Mouse (Mus musculus) lung, embryonic 14.5 days (tissue): ENCODE results near the gene Frs3. TPM values are rescaled to one million over a fixed set of nuclear protein-coding genes. Genes with fewer than 3 reads are reported as not detected.
A peak's percentile ranks its signal among the peaks of the same experiment; 100 is the strongest.

Source experiments
- ATAC-seq: fragments of 200-750 bp; cut with Nextera tagmentation; 2 replicates; pipeline ENCODE4 v1.8.0; 2017; ENCODE audit warnings: mild to moderate bottlenecking, moderate TSS enrichment, moderate library complexity; ENCODE audit not compliant: insufficient read depth
- DNase-seq: peaks from one replicate; pipeline ENCODE4 v3.0.0-alpha.2; 2015
- H3K27ac ChIP-seq: fragments of 300-500 bp; sonication (generic); 2 replicates; pipeline ENCODE4 v1.5.1; 2014; ENCODE audit warnings: low read depth, mild to moderate bottlenecking, moderate library complexity
- H3K27me3 ChIP-seq: fragments of 300-500 bp; sonication (generic); 2 replicates; pipeline ENCODE4 v1.6.1; 2014; ENCODE audit warnings: low read length, control low read depth; ENCODE audit not compliant: insufficient read depth
- H3K36me3 ChIP-seq: fragments of 300-500 bp; sonication (generic); 2 replicates; pipeline ENCODE4 v1.6.1; 2014; ENCODE audit warnings: control low read depth; ENCODE audit not compliant: insufficient read depth
- H3K4me1 ChIP-seq: fragments of 300-500 bp; sonication (generic); 2 replicates; pipeline ENCODE4 v1.6.1; 2014; ENCODE audit warnings: antibody characterized with exemption, control low read depth; ENCODE audit not compliant: insufficient read depth
- H3K4me2 ChIP-seq: fragments of 300-500 bp; sonication (generic); 2 replicates; pipeline ENCODE4 v1.6.1; 2014; ENCODE audit warnings: mild to moderate bottlenecking
- H3K4me3 ChIP-seq: fragments of 300-500 bp; sonication (generic); 2 replicates; pipeline ENCODE4 v1.5.1; 2014; ENCODE audit warnings: low read depth, low read length
- H3K9ac ChIP-seq: fragments of 300-500 bp; sonication (generic); 2 replicates; pipeline ENCODE4 v1.6.1; 2014
- H3K9me3 ChIP-seq: fragments of 300-500 bp; sonication (generic); 2 replicates; pipeline ENCODE4 v1.6.1; 2016; ENCODE audit warnings: low read depth, low read length, control low read depth
- CTCF ChIP-seq: IDR thresholded peaks from 2 replicates; pipeline ENCODE4 v1.5.1; 2016; ENCODE audit warnings: antibody characterized with exemption, low read depth
- WGBS: fragments of 180-500 bp; shearing (Covaris S2); extraction: QIAGEN DNeasy Blood & Tissue Kit; methylation state at CpG from one replicate; pipeline ENCODE4 v1.1.7; 2014; 5-methylcytosine and 5-hydroxymethylcytosine counted together
- polyA plus RNA-seq: library from polyadenylated mRNA; unstranded; fragments of >200 nt; fragmentation: Nextera tagmentation; extraction: Ambion mirVana; gene quantifications from 2 replicates; pipeline ENCODE4 v1.2.1, GENCODE M21; 2014

The Frs3 gene
- polyA plus RNA-seq, 1 experiment from 2014 or later = 5.1 TPM

GRCm38 (mm10) chr17:47735553-47736100 lies 46.8 kb downstream of the Frs3 start:
- no peak overlapping the region for H3K9ac ChIP-seq
- DNase-seq (no peak), ATAC-seq (no peak)
- H3K36me3 ChIP-seq = no peaks in the 10 kb centered on the region
- no peak for TF ChIP-seq CTCF
- peaks cover 4% of the 10 kb centered on the region; the same call in 1 of the 2 replicates for H3K4me1 ChIP-seq
- peaks cover 17% of the 10 kb centered on the region; the same call in 1 of the 2 replicates for H3K27me3 ChIP-seq
- H3K27ac ChIP-seq = no peak overlapping the region
- no peaks in the 10 kb centered on the region for H3K9me3 ChIP-seq
- WGBS = 68% methylated on average over 14 of the region's 14 CpGs
- no peak overlapping the region for H3K4me2 ChIP-seq
- no peak overlapping the region for H3K4me3 ChIP-seq

- Histone ChIP-seq H3K27me3 (peaks cover 17% of the 10 kb centered on the region; the same call in 1 of the 2 replicates), H3K9ac (peak within 1 kb of the TSS; percentile 72), H3K9me3 (no peaks in the 10 kb centered on the region), H3K27ac (peak within 1 kb of the TSS; percentile 67; the same call in 1 of the 2 replicates), H3K36me3 (no peaks in the 10 kb centered on the region), H3K4me2 (peak within 1 kb of the TSS; percentile 99), H3K4me1 (peaks cover 4% of the 10 kb centered on the region; the same call in 1 of the 2 replicates), H3K4me3 (peak within 1 kb of the TSS; percentile 73)
- DNase-seq = peak; percentile 98
- ATAC-seq = peak; percentile 79
- WGBS = under 1% methylated on average over 47 of the region's 47 CpGs
- peak; percentile 82 for TF ChIP-seq CTCF
These were observed 48.0 kb downstream of the Frs3 start, which contains the start of gene Tfeb for GRCm38 (mm10) chr17:47736856-47737255. TSS of gene Tfeb (plus strand) at chr17:47737030.

- WGBS = under 1% methylated on average over 49 of the region's 60 CpGs
- Histone ChIP-seq H3K27me3 (peaks cover 17% of the 10 kb centered on the region; the same call in 1 of the 2 replicates), H3K9me3 (no peaks in the 10 kb centered on the region), H3K27ac (peak overlapping the region; percentile 67; the same call in 1 of the 2 replicates), H3K4me2 (peak overlapping the region; percentile 99), H3K4me3 (peak overlapping the region; percentile 73), H3K9ac (peak overlapping the region; percentile 72), H3K4me1 (peaks cover 4% of the 10 kb centered on the region; the same call in 1 of the 2 replicates), H3K36me3 (no peaks in the 10 kb centered on the region)
- peak; percentile 87 for DNase-seq
- peak; percentile 92 for ATAC-seq
- no peak for TF ChIP-seq CTCF
These were observed 48.6 kb downstream of the Frs3 start for GRCm38 (mm10) chr17:47737271-47738065.

- Histone ChIP-seq H3K27ac (peak overlapping the region; percentile 54; the same call in 1 of the 2 replicates), H3K4me2 (peak overlapping the region; percentile 99), H3K4me1 (peaks cover 4% of the 10 kb centered on the region; the same call in 1 of the 2 replicates), H3K9ac (peak overlapping the region; percentile 72), H3K36me3 (no peaks in the 10 kb centered on the region), H3K27me3 (peaks cover 17% of the 10 kb centered on the region; the same call in 1 of the 2 replicates), H3K9me3 (no peaks in the 10 kb centered on the region), H3K4me3 (peak overlapping the region; percentile 73)
- DNase-seq (peak; percentile 45), ATAC-seq (peak; percentile 43)
- TF ChIP-seq CTCF = no peak
- under 1% methylated on average over 52 of the region's 61 CpGs for WGBS
These were observed 49.4 kb downstream of the Frs3 start for GRCm38 (mm10) chr17:47738066-47738878.

- H3K27me3 ChIP-seq = peaks cover 17% of the 10 kb centered on the region; the same call in 1 of the 2 replicates
- peaks cover 4% of the 10 kb centered on the region; the same call in 1 of the 2 replicates for H3K4me1 ChIP-seq
- DNase-seq (no peak), ATAC-seq (no peak)
- no peaks in the 10 kb centered on the region for H3K9me3 ChIP-seq
- H3K4me3 ChIP-seq = peak overlapping the region; percentile 73
- TF ChIP-seq CTCF = no peak
- 12% methylated on average over 20 of the region's 20 CpGs for WGBS
- no peaks in the 10 kb centered on the region for H3K36me3 ChIP-seq
- H3K9ac ChIP-seq = peak overlapping the region; percentile 72
- peak overlapping the region; percentile 54; the same call in 1 of the 2 replicates for H3K27ac ChIP-seq
- peak overlapping the region; percentile 99 for H3K4me2 ChIP-seq
These were observed 50.3 kb downstream of the Frs3 start for GRCm38 (mm10) chr17:47738879-47739798.

GRCm38 (mm10) chr17:47740186-47740585 lies 51.4 kb downstream of the Frs3 start:
- no peak for DNase-seq
- 71% methylated on average over 2 of the region's 2 CpGs for WGBS

More at GRCm38 (mm10) chr17:47740186-47740585, 51.4 kb downstream of the Frs3 start:
- peak; percentile 16; the same call in 1 of the 2 replicates for TF ChIP-seq CTCF
- Histone ChIP-seq H3K27ac (no peak overlapping the region), H3K4me2 (no peak overlapping the region), H3K27me3 (peaks cover 17% of the 10 kb centered on the region; the same call in 1 of the 2 replicates), H3K36me3 (no peaks in the 10 kb centered on the region), H3K9ac (no peak overlapping the region), H3K9me3 (peaks cover 6% of the 10 kb centered on the region; the same call in 1 of the 2 replicates), H3K4me3 (no peak overlapping the region), H3K4me1 (peaks cover 4% of the 10 kb centered on the region; the same call in 1 of the 2 replicates)
- ATAC-seq = no peak
